19 mouse cellular contexts compared by ENCODE assay signal in the genomic region with DNA sequence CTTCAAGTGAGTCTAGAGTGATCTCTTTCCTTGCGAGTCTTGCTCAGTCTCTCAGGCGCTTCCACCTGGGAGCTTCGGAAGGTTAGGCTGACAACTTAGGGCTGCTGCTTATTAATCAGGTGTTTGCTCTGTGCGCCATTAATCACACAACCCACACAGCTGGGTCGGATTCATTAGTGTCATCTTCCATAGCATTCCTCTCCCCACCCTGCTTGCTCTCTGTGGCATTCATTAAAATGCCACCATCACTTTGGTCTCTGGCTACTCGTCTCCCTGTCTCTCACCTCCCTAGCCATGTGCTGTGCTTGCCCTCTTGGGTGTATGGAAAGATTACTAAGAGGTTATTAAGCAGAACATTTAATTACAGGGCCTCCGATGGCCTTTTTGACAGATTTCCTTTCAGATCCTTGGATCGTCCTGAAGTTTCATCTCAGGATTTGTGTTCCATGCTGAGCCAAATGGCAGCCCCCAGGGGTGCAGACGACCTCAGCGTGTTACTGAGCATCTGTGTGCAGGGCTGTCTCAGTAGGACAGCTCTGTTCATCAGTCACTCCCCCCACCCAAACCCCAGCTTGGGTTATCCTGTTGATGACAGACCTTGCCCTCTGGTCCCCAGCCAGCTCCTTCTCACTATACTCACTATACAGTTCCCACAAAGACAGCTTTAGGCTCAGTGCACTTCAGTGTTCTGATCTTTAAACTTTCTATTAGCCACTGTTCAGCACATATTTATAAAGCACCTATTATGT.
A peak's percentile ranks its signal among the peaks of the same experiment; 100 is the strongest.
DNase-seq lines count a peak whose midpoint lies in the region; ATAC-seq and TF ChIP-seq lines count a peak whose summit lies in the region.
"Had no signal": no experiment of that assay in that cellular context is flagged by ENCODE, and none has a peak within 500 bp of the region (broad histone marks: within the 10 kb centered on the region; RNA-seq: fewer than 3 reads in every experiment).

No protein-coding gene starts in this region.

- H3K9me3 ChIP-seq in kidney, embryonic 14.5 days (ENCODE audit: control insufficient read depth, low read length) = no peaks in the 10 kb centered on the region
- no peaks in the 10 kb centered on the region for H3K9me3 ChIP-seq in hindbrain, embryonic 12.5 days (replicated peaks)
- no peaks in the 10 kb centered on the region for H3K9me3 ChIP-seq in midbrain, embryonic 14.5 days (ENCODE audit: control insufficient read depth, low read length)
- H3K9me3 ChIP-seq in liver, postnatal 0 days (ENCODE audit: low read length) = no peaks in the 10 kb centered on the region
- H3K9me3 ChIP-seq: embryonic facial prominence, embryonic 13.5 days; heart, embryonic 15.5 days had no signal

- no peak overlapping the region for H3K4me2 ChIP-seq in kidney, embryonic 14.5 days (replicated peaks; ENCODE audit: low read depth, low read length)
- H3K4me2 ChIP-seq in hindbrain, embryonic 12.5 days (replicated peaks) = no peak overlapping the region
- no peak overlapping the region for H3K4me2 ChIP-seq in midbrain, embryonic 14.5 days (ENCODE audit: low read length)
- no peak overlapping the region for H3K4me2 ChIP-seq in liver, postnatal 0 days (ENCODE audit: low read depth, low read length)
- H3K4me2 ChIP-seq: embryonic facial prominence, embryonic 13.5 days; heart, embryonic 15.5 days; liver, embryonic 11.5 days had no signal

- no peaks in the 10 kb centered on the region for H3K27me3 ChIP-seq in kidney, embryonic 14.5 days (ENCODE audit: control insufficient read depth, insufficient read depth, low read length)
- H3K27me3 ChIP-seq in hindbrain, embryonic 12.5 days = no peaks in the 10 kb centered on the region
- no peaks in the 10 kb centered on the region for H3K27me3 ChIP-seq in midbrain, embryonic 14.5 days (ENCODE audit: control insufficient read depth, insufficient read depth, low read length)
- no peaks in the 10 kb centered on the region for H3K27me3 ChIP-seq in liver, postnatal 0 days (ENCODE audit: insufficient read depth, low read length)
- H3K27me3 ChIP-seq: embryonic facial prominence, embryonic 13.5 days; heart, embryonic 15.5 days had no signal

- no peak for TF ChIP-seq POLR2A in brain, embryonic 14.5 days (IDR thresholded peaks at IDR 0.05; ENCODE audit: borderline replicate concordance, extremely low read depth, insufficient read depth, insufficient read length, poor library complexity, severe bottlenecking)

- H3K36me3 ChIP-seq in kidney, embryonic 14.5 days (ENCODE audit: control insufficient read depth, insufficient read depth, low read length) = no peaks in the 10 kb centered on the region
- H3K36me3 ChIP-seq in hindbrain, embryonic 12.5 days = no peaks in the 10 kb centered on the region
- H3K36me3 ChIP-seq in midbrain, embryonic 14.5 days (ENCODE audit: control insufficient read depth, insufficient read depth, low read length) = no peaks in the 10 kb centered on the region
- H3K36me3 ChIP-seq in liver, postnatal 0 days (replicated peaks; ENCODE audit: insufficient read depth, low read length) = no peaks in the 10 kb centered on the region
- H3K36me3 ChIP-seq: embryonic facial prominence, embryonic 13.5 days; heart, embryonic 15.5 days had no signal

- TF ChIP-seq CTCF in brain, embryonic 14.5 days (IDR thresholded peaks at IDR 0.05; ENCODE audit: borderline replicate concordance, extremely low read depth, insufficient read depth, insufficient read length) = no peak
- no peak for TF ChIP-seq CTCF in liver, postnatal 0 days (IDR thresholded peaks at IDR 0.05; ENCODE audit: low read depth)

- 41% methylated on average over 10 of the region's 10 CpGs for WGBS in kidney, embryonic 14.5 days
- WGBS in hindbrain, embryonic 12.5 days = 48% methylated on average over 10 of the region's 10 CpGs
- 48% methylated on average over 10 of the region's 10 CpGs for WGBS in midbrain, embryonic 14.5 days
- WGBS in liver, postnatal 0 days (ENCODE audit: insufficient replicate concordance) = 83% methylated on average over 10 of the region's 10 CpGs

- peak; percentile 76; the same call in 1 of the 2 replicates for ATAC-seq in kidney, embryonic 14.5 days (ENCODE audit: low FRiP score, low TSS enrichment)
- peak; percentile 80 for ATAC-seq in hindbrain, embryonic 12.5 days (ENCODE audit: low FRiP score)
- ATAC-seq in midbrain, embryonic 14.5 days (ENCODE audit: low FRiP score, low TSS enrichment) = 0 out of 2 replicates have a peak, but pooled peaks have one; percentile 26
- ATAC-seq in liver, postnatal 0 days = no peak
- ATAC-seq: intestine, embryonic 16.5 days had no signal

- no peak overlapping the region for H3K27ac ChIP-seq in kidney, embryonic 14.5 days (ENCODE audit: low read depth, low read length)
- no peak overlapping the region for H3K27ac ChIP-seq in hindbrain, embryonic 12.5 days
- no peak overlapping the region for H3K27ac ChIP-seq in midbrain, embryonic 14.5 days (replicated peaks; ENCODE audit: low read depth, low read length)
- no peak overlapping the region for H3K27ac ChIP-seq in liver, postnatal 0 days (ENCODE audit: low read depth)
- H3K27ac ChIP-seq: embryonic facial prominence, embryonic 13.5 days; heart, embryonic 15.5 days; left cerebral cortex, adult 2 months had no signal

- DNase-seq in kidney, postnatal 14 days = no peak
- peak; percentile 34 for DNase-seq in brain, embryonic 14.5 days (ENCODE audit: low read depth)
- DNase-seq in midbrain, embryonic 14.5 days = peak; percentile 18
- no peak for DNase-seq in layer of hippocampus, postnatal 36 days
- DNase-seq in liver, postnatal 0 days = no peak
- DNase-seq: cerebellum, adult 9-10 months; gastrocnemius, postnatal 36 days; heart, postnatal 4 days; kidney, postnatal 25 days; lung, adult 2 months; lung, postnatal 36 days; thymus, postnatal 36 days had no signal

- no peak overlapping the region for H3K4me3 ChIP-seq in kidney, embryonic 14.5 days (ENCODE audit: low read length)
- H3K4me3 ChIP-seq in hindbrain, embryonic 12.5 days = no peak overlapping the region
- H3K4me3 ChIP-seq in midbrain, embryonic 14.5 days (replicated peaks; ENCODE audit: low read depth, low read length) = no peak overlapping the region
- no peak overlapping the region for H3K4me3 ChIP-seq in liver, postnatal 0 days (ENCODE audit: low read depth, low read length)
- H3K4me3 ChIP-seq: embryonic facial prominence, embryonic 13.5 days; heart, embryonic 15.5 days; left cerebral cortex, adult 2 months had no signal

- TF ChIP-seq EP300 in liver, postnatal 0 days (IDR thresholded peaks at IDR 0.05; ENCODE audit: low read depth) = no peak

- H3K4me1 ChIP-seq in kidney, embryonic 14.5 days (ENCODE audit: control insufficient read depth, insufficient read depth, low read length) = no peaks in the 10 kb centered on the region
- peaks cover 14% of the 10 kb centered on the region; the same call in 1 of the 2 replicates for H3K4me1 ChIP-seq in hindbrain, embryonic 12.5 days
- peaks cover 6% of the 10 kb centered on the region; the same call in 1 of the 2 replicates for H3K4me1 ChIP-seq in midbrain, embryonic 14.5 days (ENCODE audit: control insufficient read depth, insufficient read depth, low read length)
- H3K4me1 ChIP-seq in liver, postnatal 0 days (ENCODE audit: insufficient read depth) = 0 out of 2 replicates have a peak, but pooled peaks cover 5% of the 10 kb centered on the region
- H3K4me1 ChIP-seq: embryonic facial prominence, embryonic 13.5 days; heart, embryonic 15.5 days had no signal

- no peak overlapping the region for H3K9ac ChIP-seq in kidney, embryonic 14.5 days (ENCODE audit: low read depth, low read length)
- no peak overlapping the region for H3K9ac ChIP-seq in hindbrain, embryonic 12.5 days
- H3K9ac ChIP-seq in midbrain, embryonic 14.5 days (replicated peaks; ENCODE audit: low read length) = no peak overlapping the region
- H3K9ac ChIP-seq in liver, postnatal 0 days (replicated peaks) = no peak overlapping the region
- H3K9ac ChIP-seq: embryonic facial prominence, embryonic 13.5 days; heart, embryonic 15.5 days had no signal

Comparison
In these comparisons a context has a peak if more than half of its experiments do, and no peak if none do; other contexts are left out.
1. DNase-seq: peak in brain, embryonic 14.5 days (single experiment) and midbrain, embryonic 14.5 days (single experiment); none in kidney, postnatal 14 days (single experiment), layer of hippocampus, postnatal 36 days (0 of 2) and liver, postnatal 0 days (single experiment).